Mouse (Mus musculus) erythroblast, embryonic 14.5 days (primary cell): ENCODE results near the gene Timm22.

Experiments
- GATA1 ChIP-seq: IDR thresholded peaks from 2 replicates; pipeline ENCODE4 v1.6.1; 2012; ENCODE audit warnings: low read length, inconsistent platforms, mixed read lengths
- TAL1 ChIP-seq: IDR thresholded peaks from 3 replicates; pipeline ENCODE4 v1.6.1; 2012; ENCODE audit warnings: low read length, inconsistent platforms, mixed read lengths

DNA sequence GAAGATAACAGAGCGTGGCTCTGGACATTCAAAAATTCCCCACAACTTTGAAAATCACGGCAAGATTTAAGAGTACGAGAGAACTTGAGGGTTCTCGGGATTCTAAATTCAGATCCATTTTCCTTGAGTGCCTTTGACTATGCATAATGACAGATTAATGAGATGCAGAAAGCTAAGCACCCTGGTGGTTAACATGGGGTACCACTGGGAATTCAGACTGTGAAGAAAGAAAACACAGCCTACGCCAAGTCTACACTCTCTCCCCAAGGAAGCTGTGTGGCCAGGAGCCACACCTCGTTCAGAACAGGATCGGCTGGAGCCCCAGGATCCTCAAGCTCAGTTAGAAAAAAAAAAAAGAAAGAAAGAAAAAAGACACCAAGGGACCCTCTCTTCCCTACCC lies 14.2 kb upstream of the Timm22 start:
- TF ChIP-seq GATA1 (no peak), TAL1 (no peak)
